Mouse (Mus musculus): ENCODE measurements around the gene Asphd1. TPM values are rescaled to one million over a fixed set of nuclear protein-coding genes. Genes with fewer than 3 reads are reported as not detected.
A peak's percentile ranks its signal among the peaks of the same experiment; 100 is the strongest.

Asphd1 gene
- 5.5 and 5.8 TPM in 2 replicates for polyA plus RNA-seq (2015; fragmentation: Nextera tagmentation; extraction: Ambion mirVana)

GRCm38 (mm10) chr7:126949403-126949792 lies at the start of gene Asphd1:
Asphd1 (minus strand) TSS chr7:126949582.
- H3K4me3 ChIP-seq (replicated peaks): peak within 1 kb of the TSS; percentile 63
- peaks cover 22% of the 10 kb centered on the region for H3K27me3 ChIP-seq
- H3K4me1 ChIP-seq (replicated peaks): peaks cover 72% of the 10 kb centered on the region
- peaks cover 33% of the 10 kb centered on the region for H3K36me3 ChIP-seq
- peak; percentile 69 for ATAC-seq
- H3K9ac ChIP-seq (replicated peaks): peak within 1 kb of the TSS; percentile 81
- no peaks in the 10 kb centered on the region for H3K9me3 ChIP-seq
- WGBS: under 1% methylated on average over 21 of the region's 21 CpGs
- peak within 1 kb of the TSS; percentile 93 for H3K27ac ChIP-seq
- peak within 1 kb of the TSS; percentile 98 for H3K4me2 ChIP-seq (replicated peaks)

- no peak for ATAC-seq
- 80% methylated on average over 4 of the region's 4 CpGs for WGBS
- no peaks in the 10 kb centered on the region for H3K27me3 ChIP-seq
These were observed 47.1 kb upstream of the Asphd1 start for GRCm38 (mm10) chr7:126996449-126996848.

GRCm38 (mm10) chr7:126988816-126989215 lies 39.4 kb upstream of the Asphd1 start:
- Histone ChIP-seq H3K4me1 (replicated peaks) (no peaks in the 10 kb centered on the region), H3K36me3 (no peaks in the 10 kb centered on the region), H3K9me3 (no peaks in the 10 kb centered on the region), H3K9ac (replicated peaks) (no peak overlapping the region), H3K27ac (no peak overlapping the region), H3K4me3 (replicated peaks) (no peak overlapping the region), H3K4me2 (replicated peaks) (no peak overlapping the region), H3K27me3 (no peaks in the 10 kb centered on the region)
- no peak for ATAC-seq
- 71% methylated on average over 8 of the region's 8 CpGs for WGBS

More at GRCm38 (mm10) chr7:126996449-126996848, 47.1 kb upstream of the Asphd1 start:
- no peak overlapping the region for H3K9ac ChIP-seq (replicated peaks)
- no peaks in the 10 kb centered on the region for H3K4me1 ChIP-seq (replicated peaks)
- no peak overlapping the region for H3K4me2 ChIP-seq (replicated peaks)
- H3K36me3 ChIP-seq: no peaks in the 10 kb centered on the region
- H3K9me3 ChIP-seq: no peaks in the 10 kb centered on the region
- H3K4me3 ChIP-seq (replicated peaks): no peak overlapping the region
- H3K27ac ChIP-seq: no peak overlapping the region

- peaks cover 3% of the 10 kb centered on the region; the same call in 1 of the 2 replicates for H3K36me3 ChIP-seq
- no peak overlapping the region for H3K27ac ChIP-seq
- WGBS: 51% methylated on average over 9 of the region's 9 CpGs
- H3K4me1 ChIP-seq (replicated peaks): no peaks in the 10 kb centered on the region
- H3K4me3 ChIP-seq (replicated peaks): no peak overlapping the region
- H3K9ac ChIP-seq (replicated peaks): no peak overlapping the region
- H3K27me3 ChIP-seq: no peaks in the 10 kb centered on the region
- no peaks in the 10 kb centered on the region for H3K9me3 ChIP-seq
- ATAC-seq: no peak
- no peak overlapping the region for H3K4me2 ChIP-seq (replicated peaks)
These were observed 36.9 kb upstream of the Asphd1 start for GRCm38 (mm10) chr7:126986319-126986718.

GRCm38 (mm10) chr7:126984667-126985444 lies 35.5 kb upstream of the Asphd1 start:
- H3K4me2 ChIP-seq (replicated peaks): no peak overlapping the region
- H3K4me1 ChIP-seq (replicated peaks): no peaks in the 10 kb centered on the region
- no peak overlapping the region for H3K27ac ChIP-seq
- WGBS: 71% methylated on average over 10 of the region's 10 CpGs
- no peak for ATAC-seq
- no peak overlapping the region for H3K9ac ChIP-seq (replicated peaks)
- no peak overlapping the region for H3K4me3 ChIP-seq (replicated peaks)
- H3K36me3 ChIP-seq: peaks cover 16% of the 10 kb centered on the region
- no peaks in the 10 kb centered on the region for H3K27me3 ChIP-seq
- no peaks in the 10 kb centered on the region for H3K9me3 ChIP-seq

GRCm38 (mm10) chr7:126983113-126983512 lies 33.7 kb upstream of the Asphd1 start:
- H3K9ac ChIP-seq (replicated peaks): no peak overlapping the region
- no peaks in the 10 kb centered on the region for H3K27me3 ChIP-seq
- H3K4me1 ChIP-seq (replicated peaks): peaks cover 3% of the 10 kb centered on the region; the same call in 1 of the 2 replicates
- no peak overlapping the region for H3K27ac ChIP-seq
- no peaks in the 10 kb centered on the region for H3K9me3 ChIP-seq
- H3K4me3 ChIP-seq (replicated peaks): no peak overlapping the region
- peaks cover 33% of the 10 kb centered on the region for H3K36me3 ChIP-seq
- 84% methylated on average over 7 of the region's 7 CpGs for WGBS
- H3K4me2 ChIP-seq (replicated peaks): no peak overlapping the region
- ATAC-seq: no peak

GRCm38 (mm10) chr7:126982054-126982453 lies 32.7 kb upstream of the Asphd1 start:
- ATAC-seq: no peak
- H3K9ac ChIP-seq (replicated peaks): no peak overlapping the region
- H3K36me3 ChIP-seq: peaks cover 35% of the 10 kb centered on the region
- 95% methylated on average over 4 of the region's 4 CpGs for WGBS
- H3K4me1 ChIP-seq (replicated peaks): peaks cover 13% of the 10 kb centered on the region
- H3K27me3 ChIP-seq: no peaks in the 10 kb centered on the region
- no peaks in the 10 kb centered on the region for H3K9me3 ChIP-seq
- H3K27ac ChIP-seq: no peak overlapping the region
- H3K4me3 ChIP-seq (replicated peaks): no peak overlapping the region
- H3K4me2 ChIP-seq (replicated peaks): no peak overlapping the region

- Histone ChIP-seq H3K4me3 (replicated peaks) (no peak overlapping the region), H3K36me3 (peaks cover 35% of the 10 kb centered on the region), H3K27me3 (no peaks in the 10 kb centered on the region), H3K9ac (replicated peaks) (no peak overlapping the region), H3K4me1 (replicated peaks) (peaks cover 17% of the 10 kb centered on the region), H3K27ac (no peak overlapping the region), H3K4me2 (replicated peaks) (no peak overlapping the region), H3K9me3 (no peaks in the 10 kb centered on the region)
- no peak for ATAC-seq
- WGBS: 92% methylated on average over 2 of the region's 2 CpGs
These were observed 32.2 kb upstream of the Asphd1 start for GRCm38 (mm10) chr7:126981601-126982000.

GRCm38 (mm10) chr7:126978841-126979240 lies 29.5 kb upstream of the Asphd1 start:
- H3K9ac ChIP-seq (replicated peaks): no peak overlapping the region
- WGBS: 94% methylated on average over 6 of the region's 6 CpGs

GRCm38 (mm10) chr7:126976878-126977459 lies 27.6 kb upstream of the Asphd1 start:
- Histone ChIP-seq H3K36me3 (peaks cover 39% of the 10 kb centered on the region), H3K4me3 (replicated peaks) (peak overlapping the region; percentile 100), H3K4me1 (replicated peaks) (peaks cover 17% of the 10 kb centered on the region), H3K27me3 (no peaks in the 10 kb centered on the region; the same call in 1 of the 2 replicates), H3K27ac (peak overlapping the region; percentile 96), H3K4me2 (replicated peaks) (peak overlapping the region; percentile 93), H3K9ac (replicated peaks) (peak overlapping the region; percentile 99), H3K9me3 (no peaks in the 10 kb centered on the region)
- no peak; the same call in 1 of the 2 replicates for ATAC-seq
- WGBS: 31% methylated on average over 14 of the region's 14 CpGs

More at GRCm38 (mm10) chr7:126978841-126979240, 29.5 kb upstream of the Asphd1 start:
- Histone ChIP-seq H3K27ac (no peak overlapping the region), H3K27me3 (no peaks in the 10 kb centered on the region), H3K4me3 (replicated peaks) (no peak overlapping the region), H3K9me3 (no peaks in the 10 kb centered on the region), H3K4me1 (replicated peaks) (peaks cover 17% of the 10 kb centered on the region), H3K36me3 (peaks cover 35% of the 10 kb centered on the region), H3K4me2 (replicated peaks) (no peak overlapping the region)
- no peak for ATAC-seq

- H3K4me2 ChIP-seq (replicated peaks): peak within 1 kb of the TSS; percentile 93
- peak within 1 kb of the TSS; percentile 96 for H3K27ac ChIP-seq
- H3K36me3 ChIP-seq: peaks cover 43% of the 10 kb centered on the region
- no peaks in the 10 kb centered on the region; the same call in 1 of the 2 replicates for H3K27me3 ChIP-seq
- peak within 1 kb of the TSS; percentile 100 for H3K4me3 ChIP-seq (replicated peaks)
- H3K4me1 ChIP-seq (replicated peaks): peaks cover 17% of the 10 kb centered on the region
- peak within 1 kb of the TSS; percentile 99 for H3K9ac ChIP-seq (replicated peaks)
- peak; percentile 96 for ATAC-seq
- under 1% methylated on average over 55 of the region's 55 CpGs for WGBS
- H3K9me3 ChIP-seq: no peaks in the 10 kb centered on the region
These were observed 26.8 kb upstream of the Asphd1 start, which contains the start of gene Cdiptos for GRCm38 (mm10) chr7:126975950-126976866. Cdiptos (minus strand) TSS chr7:126976098.

- Histone ChIP-seq H3K9ac (replicated peaks) (peak within 1 kb of the TSS; percentile 99), H3K4me3 (replicated peaks) (peak within 1 kb of the TSS; percentile 100), H3K4me1 (replicated peaks) (peaks cover 17% of the 10 kb centered on the region), H3K36me3 (peaks cover 43% of the 10 kb centered on the region), H3K4me2 (replicated peaks) (peak within 1 kb of the TSS; percentile 93), H3K27me3 (no peaks in the 10 kb centered on the region; the same call in 1 of the 2 replicates), H3K9me3 (no peaks in the 10 kb centered on the region), H3K27ac (peak within 1 kb of the TSS; percentile 96)
- no peak for ATAC-seq
- 0% methylated on average over 1 of the region's 1 CpGs for WGBS
These were observed 26.3 kb upstream of the Asphd1 start, which contains the start of gene Cdipt for GRCm38 (mm10) chr7:126975893-126975949. Cdipt (plus strand) TSS chr7:126975914.

Data from midbrain, embryonic 13.5 days (tissue).